Mouse (Mus musculus): ENCODE measurements around the gene Ddx3y.

Ddx3y gene

DNA sequence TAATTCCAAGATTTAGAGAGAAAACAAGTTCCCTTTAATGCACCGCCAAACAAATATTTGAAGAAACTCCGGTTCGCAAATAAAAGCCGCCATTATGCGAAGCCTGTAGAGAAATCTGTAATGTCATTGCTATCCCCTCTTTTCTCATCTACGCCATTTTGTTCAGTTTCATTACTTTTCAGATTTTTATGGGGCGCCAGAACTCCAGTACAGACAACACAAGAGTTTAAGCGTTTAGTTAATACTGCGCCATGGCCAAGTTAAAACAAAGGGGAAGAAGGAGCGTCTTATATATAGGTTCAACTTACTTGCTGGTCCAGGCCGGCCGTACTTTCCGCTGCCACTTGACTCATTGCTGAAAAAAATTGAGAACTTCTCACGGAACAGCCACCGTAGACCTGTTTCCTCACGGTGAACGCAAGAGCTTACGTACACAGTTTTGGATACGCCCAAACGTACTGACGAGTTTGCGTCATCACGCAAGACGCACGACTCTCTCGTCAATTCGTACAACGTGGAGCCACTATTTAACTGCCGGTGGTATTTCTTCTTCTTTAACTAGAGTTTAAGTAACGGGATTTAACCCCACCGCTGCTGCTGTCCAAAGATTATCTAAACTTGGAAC is at the start of gene Ddx3y:
TSS of gene Ddx3y (minus strand) at position 459 of the 625 bp plus-strand sequence.
- DNase-seq: no peak

DNA sequence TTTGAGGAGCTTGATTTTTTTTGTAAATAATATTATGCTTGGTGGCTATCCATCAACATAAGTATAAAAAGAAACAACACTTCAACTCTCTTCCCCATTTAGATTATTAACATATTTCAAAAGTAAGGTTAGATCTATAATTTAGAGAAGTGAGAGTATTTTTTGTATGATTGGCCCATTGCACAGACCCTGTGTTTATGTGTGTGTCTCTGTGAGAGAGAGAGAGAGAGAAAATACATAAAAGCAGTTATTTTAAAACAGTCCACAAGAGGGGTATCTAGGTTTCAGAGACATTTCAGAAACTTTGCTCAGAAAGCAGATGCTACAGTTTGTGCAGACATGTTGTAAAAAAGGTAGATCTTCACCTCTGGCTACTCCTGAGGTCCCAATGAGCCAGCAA is 7.3 kb upstream of the Ddx3y start:
- no peak for DNase-seq

DNA sequence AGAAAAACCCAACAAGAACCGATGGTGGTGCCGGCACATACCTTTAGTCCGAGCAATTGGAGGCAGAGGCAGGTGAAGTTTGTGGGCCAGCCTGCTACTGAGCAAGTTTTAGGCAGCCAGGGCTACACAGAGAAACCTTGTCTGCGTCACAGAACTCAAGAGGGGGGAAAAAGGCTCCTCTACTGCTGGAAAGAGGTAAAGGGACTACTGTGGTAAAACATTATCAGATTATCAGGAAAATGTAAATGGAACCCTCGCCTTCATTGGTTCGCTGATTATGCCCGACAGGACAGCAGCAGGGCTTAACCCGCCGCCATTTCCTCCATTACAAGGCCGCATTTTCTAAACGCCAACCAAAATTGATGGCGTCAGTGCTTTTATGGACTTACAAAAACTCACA is 694 bp downstream of the Ddx3y start:
- DNase-seq: no peak

DNA sequence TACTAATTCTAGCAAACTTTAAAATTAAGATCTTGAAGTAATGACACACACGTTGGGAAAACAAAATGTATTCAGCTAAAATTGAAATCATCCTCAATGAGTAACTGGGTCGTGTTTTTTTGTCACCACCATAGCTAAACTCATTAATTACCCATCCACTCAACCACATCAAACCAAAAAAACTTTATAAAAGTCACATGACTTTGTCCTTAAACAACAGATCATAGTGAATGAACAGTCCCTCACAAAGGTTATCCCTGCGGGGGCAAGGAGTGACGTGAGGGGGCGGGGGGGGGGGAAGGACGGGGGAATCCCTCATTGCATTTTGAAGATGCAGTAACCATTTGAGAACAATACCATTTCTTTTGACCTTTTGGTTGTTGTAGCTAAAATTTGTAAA is 40.3 kb downstream of the Ddx3y start:
- DNase-seq: no peak

DNA sequence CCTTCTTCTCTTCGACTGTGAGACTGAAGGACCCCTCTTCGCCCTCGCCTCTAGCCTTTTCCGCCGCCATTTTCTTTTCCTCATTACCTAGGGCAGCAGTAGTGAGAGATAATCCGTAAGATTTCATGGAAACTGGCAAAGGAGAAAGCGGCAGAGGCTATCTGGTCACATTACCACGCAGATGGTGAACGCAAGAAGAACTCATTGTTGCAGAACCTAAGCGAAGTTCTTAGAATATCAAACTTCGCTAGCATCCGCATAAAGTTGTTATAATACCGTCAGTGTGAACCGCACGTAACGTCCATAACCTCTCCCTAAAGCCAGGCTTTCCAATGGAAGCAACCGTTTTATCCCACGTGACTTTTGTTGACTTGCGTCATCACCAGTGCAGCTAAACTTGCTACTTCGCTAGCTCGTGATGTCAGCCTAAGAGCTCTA is 41.0 kb downstream of the Ddx3y start, which contains the start of gene Uty:
TSS of gene Uty (minus strand) at position 334 of the 438 bp plus-strand sequence.
- no peak for DNase-seq

DNA sequence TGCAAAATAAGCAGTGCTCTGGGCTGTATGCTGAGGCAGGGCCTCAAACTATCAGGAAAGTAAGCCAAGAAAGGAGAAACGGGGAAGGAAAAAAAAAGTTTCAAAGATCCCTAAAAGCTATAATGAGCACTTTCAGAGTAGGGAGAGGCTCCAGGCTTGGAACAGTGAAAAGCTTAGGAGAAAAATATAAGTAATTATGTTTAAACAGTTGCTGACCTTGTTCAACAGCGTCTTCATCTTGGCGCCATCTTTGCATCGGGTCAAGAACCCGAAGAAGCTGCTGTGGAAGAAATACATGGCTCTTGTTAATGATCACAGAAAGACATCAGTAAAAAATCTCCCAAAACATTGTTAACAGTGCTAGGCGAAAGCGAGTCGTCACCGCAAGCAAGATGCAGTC is 41.5 kb downstream of the Ddx3y start:
- no peak for DNase-seq

DNA sequence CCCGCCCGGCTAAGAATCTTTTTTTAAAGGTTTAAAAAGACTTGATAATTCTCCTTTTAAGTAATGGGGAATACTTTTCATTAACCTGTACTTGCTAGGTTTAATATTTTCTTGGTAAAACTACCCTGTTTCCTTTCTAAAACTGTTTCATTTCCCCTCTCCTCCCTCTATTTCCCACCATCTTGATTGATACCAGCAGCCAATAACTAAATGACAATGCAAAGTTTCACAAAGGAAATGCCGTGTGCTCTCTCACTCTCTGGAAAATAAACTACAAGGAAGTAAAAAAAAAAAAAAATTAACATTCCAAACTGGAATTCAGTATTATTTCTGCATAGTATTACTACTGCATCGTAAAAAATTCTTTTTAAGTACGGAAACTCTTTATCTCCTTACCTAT is 42.0 kb downstream of the Ddx3y start:
- no peak for DNase-seq

DNA sequence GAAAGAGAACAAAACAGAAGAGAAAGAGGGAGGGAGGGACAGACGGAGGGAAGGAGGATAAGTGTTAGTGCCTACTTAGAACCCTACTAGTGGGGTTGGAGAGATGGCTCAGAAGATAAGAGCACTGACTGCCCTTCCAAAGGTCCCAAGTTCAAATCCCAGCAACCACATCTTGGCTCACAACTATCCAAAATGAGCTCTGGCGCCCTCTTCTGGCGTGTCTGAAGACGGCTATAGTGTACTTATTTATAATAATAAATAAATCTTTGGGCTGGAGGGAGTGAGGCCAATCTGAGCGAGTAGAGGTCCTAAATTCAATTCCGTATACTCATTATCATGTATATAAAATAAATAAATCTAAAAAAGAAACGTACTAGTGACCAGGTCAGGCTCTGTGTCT is 66.4 kb downstream of the Ddx3y start:
- no peak for DNase-seq

Measured in cerebellum, adult 9-10 months (tissue).